Mouse (Mus musculus) stomach, embryonic 16.5 days (tissue): ENCODE measurements around the gene 4930402H24Rik. TPM values are rescaled to one million over a fixed set of nuclear protein-coding genes. Genes with fewer than 3 reads are reported as not detected.
A peak's percentile ranks its signal among the peaks of the same experiment; 100 is the strongest.

Experiments used
- ATAC-seq: fragments of 200-750 bp; cut with Nextera tagmentation; 2 replicates; pipeline ENCODE4 v1.8.0; 2017; ENCODE audit warnings: moderate number of reproducible peaks, moderate TSS enrichment; ENCODE audit not compliant: insufficient read depth, low FRiP score
- H3K27ac ChIP-seq: fragments of 300-500 bp; sonication (generic); 2 replicates; pipeline ENCODE4 v1.5.1; 2014; ENCODE audit warnings: low read length
- H3K27me3 ChIP-seq: fragments of 300-500 bp; sonication (generic); 2 replicates; pipeline ENCODE4 v1.6.1; 2014; ENCODE audit warnings: low read length, control low read depth, mixed read lengths; ENCODE audit not compliant: control insufficient read depth, insufficient read depth
- H3K36me3 ChIP-seq: fragments of 300-500 bp; sonication (generic); 2 replicates; pipeline ENCODE4 v1.6.1; 2014; ENCODE audit warnings: low read length; ENCODE audit not compliant: control insufficient read depth, insufficient read depth
- H3K4me1 ChIP-seq: fragments of 300-500 bp; sonication (generic); 2 replicates; pipeline ENCODE4 v1.6.1; 2014; ENCODE audit warnings: low read length, control low read depth, mixed read lengths; ENCODE audit not compliant: control insufficient read depth, insufficient read depth
- H3K4me2 ChIP-seq: fragments of 300-500 bp; sonication (generic); 2 replicates; pipeline ENCODE4 v1.6.1; 2014; ENCODE audit warnings: low read depth, low read length, mixed read lengths
- H3K4me3 ChIP-seq: fragments of 300-500 bp; sonication (generic); replicated peaks from 2 replicates; pipeline ENCODE4 v1.5.1; 2014; ENCODE audit warnings: mild to moderate bottlenecking, low read length
- H3K9ac ChIP-seq: fragments of 300-500 bp; sonication (generic); 2 replicates; pipeline ENCODE4 v1.6.1; 2014; ENCODE audit warnings: low read length
- H3K9me3 ChIP-seq: fragments of 300-500 bp; sonication (generic); replicated peaks from 2 replicates; pipeline ENCODE4 v1.6.1; 2016; ENCODE audit warnings: low read length, control low read depth; ENCODE audit not compliant: control insufficient read depth
- WGBS: fragments of 180-500 bp; shearing (Covaris S2); extraction: QIAGEN DNeasy Blood & Tissue Kit; methylation state at CpG from one replicate; pipeline ENCODE4 v1.1.7; 2014; 5-methylcytosine and 5-hydroxymethylcytosine counted together
- polyA plus RNA-seq: library from polyadenylated mRNA; unstranded; fragments of >200 nt; fragmentation: Nextera tagmentation; extraction: Ambion mirVana; gene quantifications from 2 replicates; pipeline ENCODE4 v1.2.1, GENCODE M21; 2015

4930402H24Rik gene
- 31.6 and 33.2 TPM in 2 replicates for polyA plus RNA-seq

DNA sequence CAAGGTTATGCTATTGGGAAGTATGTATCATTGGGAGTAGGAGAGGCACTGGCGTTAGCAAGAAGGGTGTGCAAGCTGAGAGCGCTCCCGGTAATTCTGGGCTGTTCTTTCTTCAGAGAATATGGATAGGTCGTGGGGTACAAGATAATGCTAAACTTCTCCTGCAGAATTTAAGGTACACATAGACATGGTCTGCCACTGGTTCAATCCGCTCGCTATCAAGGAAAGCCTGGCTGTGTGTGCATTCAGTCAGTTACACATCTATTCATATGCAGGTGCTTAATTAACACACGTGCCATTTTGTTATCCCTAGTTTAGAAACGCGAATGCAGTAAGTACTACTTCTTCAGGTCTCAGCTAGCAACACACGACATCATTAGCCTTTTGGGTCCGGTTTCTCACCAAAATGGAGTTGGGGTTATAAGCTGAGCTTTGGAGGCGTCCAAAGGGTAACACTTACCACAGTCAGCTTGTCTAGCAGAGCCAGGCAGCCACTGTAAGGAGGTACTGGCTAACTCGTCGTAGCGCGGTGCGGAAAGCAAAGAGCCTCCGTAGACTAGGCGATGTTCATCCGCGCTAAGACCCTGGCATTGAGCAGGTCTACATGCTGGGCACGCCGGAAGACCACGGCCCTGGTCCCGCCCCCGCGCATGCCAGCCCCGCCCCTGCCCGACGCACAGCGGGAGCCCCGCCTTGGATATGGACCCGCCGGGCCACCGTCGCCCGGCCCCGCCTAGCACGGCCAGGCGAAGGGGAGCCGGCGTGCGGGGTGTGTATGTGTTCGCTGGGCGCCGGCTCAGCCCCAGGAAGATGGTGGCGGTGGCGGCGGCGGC is at the start of gene 4930402H24Rik, which contains the start of gene Atrn:
TSS of gene 4930402H24Rik (minus strand) at position 656 of the 833 bp plus-strand sequence.
TSS of gene Atrn (plus strand) at position 745 of the 833 bp plus-strand sequence.
- Histone ChIP-seq H3K4me2 (peak within 1 kb of the TSS; percentile 63), H3K9me3 (no peaks in the 10 kb centered on the region), H3K9ac (peak within 1 kb of the TSS; percentile 96), H3K4me3 (peak within 1 kb of the TSS; percentile 99), H3K27ac (peak within 1 kb of the TSS; percentile 69), H3K27me3 (no peaks in the 10 kb centered on the region), H3K4me1 (peaks cover 15% of the 10 kb centered on the region), H3K36me3 (no peaks in the 10 kb centered on the region)
- WGBS: 3% methylated on average over 39 of the region's 50 CpGs
- ATAC-seq: peak; percentile 98

GRCm38 (mm10) chr2:130950548-130950947 is 44.3 kb upstream of the 4930402H24Rik start:
- Histone ChIP-seq H3K9ac (no peak overlapping the region), H3K9me3 (no peaks in the 10 kb centered on the region), H3K4me3 (no peak overlapping the region), H3K4me1 (no peaks in the 10 kb centered on the region), H3K27me3 (no peaks in the 10 kb centered on the region), H3K27ac (no peak overlapping the region), H3K4me2 (no peak overlapping the region), H3K36me3 (no peaks in the 10 kb centered on the region)
- WGBS: 3% methylated on average over 1 of the region's 1 CpGs
- ATAC-seq: no peak

- no peak for ATAC-seq
- H3K36me3 ChIP-seq: no peaks in the 10 kb centered on the region
- H3K4me3 ChIP-seq: no peak overlapping the region
- H3K27me3 ChIP-seq: no peaks in the 10 kb centered on the region
- no peak overlapping the region; the same call in 1 of the 2 replicates for H3K9ac ChIP-seq
- H3K4me2 ChIP-seq: no peak overlapping the region
- no peaks in the 10 kb centered on the region for H3K4me1 ChIP-seq
- H3K27ac ChIP-seq: no peak overlapping the region
- no peaks in the 10 kb centered on the region for H3K9me3 ChIP-seq
- WGBS: 78% methylated on average over 2 of the region's 2 CpGs
Measured at GRCm38 (mm10) chr2:130949781-130950180, 43.6 kb upstream of the 4930402H24Rik start.

- no peaks in the 10 kb centered on the region for H3K4me1 ChIP-seq
- 84% methylated on average over 12 of the region's 12 CpGs for WGBS
- H3K9ac ChIP-seq: no peak overlapping the region
- H3K4me3 ChIP-seq: no peak overlapping the region
- no peak overlapping the region for H3K27ac ChIP-seq
- H3K9me3 ChIP-seq: no peaks in the 10 kb centered on the region
- H3K4me2 ChIP-seq: no peak overlapping the region
- ATAC-seq: no peak
- no peaks in the 10 kb centered on the region for H3K36me3 ChIP-seq
- H3K27me3 ChIP-seq: no peaks in the 10 kb centered on the region
Measured at GRCm38 (mm10) chr2:130932865-130933264, 26.7 kb upstream of the 4930402H24Rik start.

DNA sequence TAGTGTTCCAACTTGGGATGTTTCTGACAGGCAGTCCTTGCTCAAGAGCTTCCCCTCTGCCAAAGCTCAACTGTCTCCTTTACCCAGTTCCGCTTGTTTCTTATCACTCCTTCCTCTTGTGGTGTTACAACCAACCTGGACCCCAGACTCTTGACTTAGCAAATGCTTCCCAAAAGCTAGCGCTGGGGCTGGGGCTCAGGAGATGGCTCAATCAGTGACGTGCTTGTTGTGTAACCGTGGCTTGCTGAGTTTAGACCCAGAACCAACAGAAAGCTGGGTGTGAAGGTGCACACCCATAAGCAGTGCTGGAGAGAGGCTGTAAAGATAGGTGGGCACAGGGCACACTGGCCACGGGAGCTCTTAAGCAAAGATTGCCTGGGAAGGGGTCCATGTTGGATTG is 23.8 kb upstream of the 4930402H24Rik start:
- no peaks in the 10 kb centered on the region for H3K4me1 ChIP-seq
- no peaks in the 10 kb centered on the region for H3K36me3 ChIP-seq
- no peak for ATAC-seq
- no peak overlapping the region for H3K27ac ChIP-seq
- no peak overlapping the region for H3K4me2 ChIP-seq
- WGBS: 86% methylated on average over 5 of the region's 5 CpGs
- H3K4me3 ChIP-seq: no peak overlapping the region
- no peaks in the 10 kb centered on the region for H3K9me3 ChIP-seq
- H3K27me3 ChIP-seq: no peaks in the 10 kb centered on the region
- H3K9ac ChIP-seq: no peak overlapping the region

DNA sequence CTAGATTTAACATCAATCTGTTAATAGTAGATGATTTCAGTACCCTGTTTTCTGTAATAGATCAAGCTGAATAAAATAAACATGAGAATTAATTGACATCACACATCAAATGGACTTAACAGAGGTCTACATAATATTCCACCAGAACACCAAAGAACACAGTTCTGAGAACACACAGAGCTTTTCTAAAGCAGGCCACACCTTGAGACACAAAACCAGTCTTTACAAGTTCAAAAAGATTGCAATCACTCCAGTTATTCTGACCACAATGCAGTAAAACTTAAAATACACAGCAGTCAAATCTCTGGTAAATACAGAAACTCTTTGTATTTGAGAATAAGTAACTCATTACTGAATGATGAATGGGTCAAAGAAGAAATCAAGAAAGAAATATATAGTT is 22.3 kb upstream of the 4930402H24Rik start:
- H3K4me2 ChIP-seq: no peak overlapping the region
- no peak; the same call in 1 of the 2 replicates for ATAC-seq

DNA sequence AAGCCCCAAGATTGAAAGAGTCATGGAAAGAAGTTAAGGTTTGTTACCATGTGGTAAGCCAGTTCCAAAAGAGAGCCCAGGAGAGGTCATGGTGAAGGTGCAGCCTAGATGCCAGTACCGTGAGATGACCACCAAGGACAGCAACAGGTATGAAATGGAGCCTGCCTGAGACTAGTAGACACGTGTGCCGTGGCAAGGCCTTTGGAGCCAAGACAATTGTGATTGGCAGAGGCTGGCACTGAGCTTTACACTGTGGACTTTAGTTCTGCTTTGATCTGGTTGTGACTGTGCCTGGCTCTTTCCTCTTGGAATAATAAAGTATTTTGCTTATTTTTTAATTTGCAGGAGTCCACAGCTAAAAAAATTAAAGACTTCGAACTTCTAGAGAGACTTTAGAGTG is 21.8 kb upstream of the 4930402H24Rik start:
- Histone ChIP-seq H3K36me3 (no peaks in the 10 kb centered on the region), H3K4me2 (no peak overlapping the region), H3K9ac (no peak overlapping the region), H3K9me3 (no peaks in the 10 kb centered on the region), H3K4me3 (no peak overlapping the region), H3K27ac (no peak overlapping the region), H3K27me3 (no peaks in the 10 kb centered on the region), H3K4me1 (no peaks in the 10 kb centered on the region)
- WGBS: 72% methylated on average over 4 of the region's 4 CpGs
- no peak for ATAC-seq

More for the DNA sequence above, 22.3 kb upstream of the 4930402H24Rik start:
- Histone ChIP-seq H3K27me3 (no peaks in the 10 kb centered on the region), H3K27ac (no peak overlapping the region), H3K4me3 (no peak overlapping the region), H3K9ac (no peak overlapping the region), H3K36me3 (no peaks in the 10 kb centered on the region), H3K4me1 (no peaks in the 10 kb centered on the region), H3K9me3 (no peaks in the 10 kb centered on the region)

DNA sequence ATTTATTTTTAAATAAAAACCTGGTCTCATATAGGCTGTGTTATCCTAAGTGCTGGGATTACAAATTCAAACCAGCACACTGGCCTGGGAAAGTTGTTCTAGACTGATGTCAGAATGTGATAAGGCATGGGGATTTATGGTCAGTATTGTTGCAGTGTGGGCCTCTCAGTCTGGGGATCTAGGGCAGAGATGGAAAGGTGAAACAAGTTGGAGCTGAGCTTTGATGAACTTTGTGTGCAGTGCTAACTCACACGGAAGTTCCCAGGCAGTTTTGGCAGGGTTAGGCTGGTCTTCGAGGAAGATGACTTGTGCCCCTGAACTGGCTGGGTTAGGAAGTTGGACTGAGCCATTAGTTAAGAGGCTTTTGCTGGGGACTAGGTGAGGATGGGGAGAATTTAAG is 18.7 kb upstream of the 4930402H24Rik start:
- WGBS: 60% methylated on average over 2 of the region's 2 CpGs

GRCm38 (mm10) chr2:130919062-130919593 is 12.9 kb upstream of the 4930402H24Rik start:
- no peak overlapping the region for H3K27ac ChIP-seq
- 60% methylated on average over 5 of the region's 5 CpGs for WGBS
- H3K4me3 ChIP-seq: no peak overlapping the region
- no peak overlapping the region for H3K4me2 ChIP-seq
- H3K36me3 ChIP-seq: no peaks in the 10 kb centered on the region
- ATAC-seq: no peak
- no peak overlapping the region for H3K9ac ChIP-seq
- no peaks in the 10 kb centered on the region for H3K4me1 ChIP-seq
- H3K9me3 ChIP-seq: no peaks in the 10 kb centered on the region
- no peaks in the 10 kb centered on the region for H3K27me3 ChIP-seq

More for the DNA sequence above, 18.7 kb upstream of the 4930402H24Rik start:
- H3K4me3 ChIP-seq: no peak overlapping the region
- no peak overlapping the region for H3K4me2 ChIP-seq
- H3K9ac ChIP-seq: no peak overlapping the region
- H3K9me3 ChIP-seq: no peaks in the 10 kb centered on the region
- H3K4me1 ChIP-seq: no peaks in the 10 kb centered on the region
- no peak for ATAC-seq
- no peaks in the 10 kb centered on the region for H3K27me3 ChIP-seq
- H3K27ac ChIP-seq: no peak overlapping the region
- H3K36me3 ChIP-seq: no peaks in the 10 kb centered on the region
